Mouse (Mus musculus): Measurements from ENCODE around the gene Hist3h2a. TPM values are rescaled to one million over a fixed set of nuclear protein-coding genes. Genes with fewer than 3 reads are reported as not detected.

Hist3h2a gene
- polyA plus RNA-seq, 1 experiment: 24.4 TPM

DNA sequence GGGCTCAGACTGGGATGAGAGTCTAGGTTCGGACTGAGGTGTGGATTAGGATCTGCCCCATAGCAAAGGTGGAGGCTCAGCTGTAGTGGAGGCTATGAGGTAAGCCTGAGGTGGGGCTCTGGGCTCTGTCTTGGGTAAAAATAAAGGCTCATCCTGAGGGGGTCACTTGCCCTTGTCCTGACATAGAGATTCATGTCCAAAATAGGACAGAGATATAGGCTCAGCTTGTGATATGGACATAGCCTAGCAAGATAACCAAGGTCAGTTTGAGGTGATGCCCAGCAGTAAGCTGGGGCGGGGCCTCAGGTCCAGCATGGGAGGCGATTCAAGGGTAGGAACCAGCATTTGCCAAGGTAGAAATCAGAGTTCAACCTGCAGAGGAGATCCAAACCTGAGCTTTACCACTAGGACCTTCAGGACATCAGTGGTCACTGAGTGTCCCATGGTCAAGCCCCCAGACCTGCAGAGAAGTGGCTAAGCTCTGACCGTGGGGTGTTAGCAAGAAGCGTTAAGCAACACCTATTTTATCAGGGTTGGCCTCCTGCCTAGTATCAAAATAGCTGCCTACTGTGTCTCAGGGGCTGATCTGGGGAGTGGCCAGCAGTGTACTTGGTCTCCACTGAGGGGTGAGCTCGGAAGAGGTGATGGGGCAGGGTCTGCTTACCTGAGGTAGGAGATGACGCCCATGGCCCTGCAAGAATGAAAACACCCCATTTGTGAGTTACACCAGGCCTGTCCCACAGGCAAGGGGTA, 48.0 kb downstream of the Hist3h2a start:
- H3K36me3 ChIP-seq (ENCODE audit: control insufficient read depth, insufficient read depth): no peaks in the 10 kb centered on the region
- TF ChIP-seq MYOD1 (IDR thresholded peaks at IDR 0.05; ENCODE audit: control insufficient read depth in 1 of 3, insufficient read length in 2 of 3, low read depth in 2 of 3): no peak
- no peak for TF ChIP-seq USF1 (IDR thresholded peaks at IDR 0.05; ENCODE audit: low read depth)
- TF ChIP-seq TCF12 (IDR thresholded peaks at IDR 0.05; ENCODE audit: insufficient read depth, poor library complexity, severe bottlenecking): no peak
- TF ChIP-seq REST (IDR thresholded peaks at IDR 0.05; ENCODE audit: insufficient read depth, insufficient read length): no peak
- no peak for TF ChIP-seq MYOG (IDR thresholded peaks at IDR 0.05; ENCODE audit: control insufficient read depth in 1 of 3, insufficient read depth in 1 of 3, insufficient read length in 2 of 3, low read depth in 2 of 3)
- TF ChIP-seq SRF (IDR thresholded peaks at IDR 0.05; ENCODE audit: control insufficient read depth, insufficient read length, low read depth): no peak
- TF ChIP-seq MAX (IDR thresholded peaks at IDR 0.05; ENCODE audit: low read depth): no peak
- TF ChIP-seq TCF3 (IDR thresholded peaks at IDR 0.05; ENCODE audit: insufficient read length, low read depth): no peak
- TF ChIP-seq CEBPB (IDR thresholded peaks at IDR 0.05; ENCODE audit: insufficient read depth, poor library complexity, severe bottlenecking): no peak
- no peak for TF ChIP-seq E2F4 (IDR thresholded peaks at IDR 0.05; ENCODE audit: insufficient read depth)
- TF ChIP-seq POLR2A (IDR thresholded peaks at IDR 0.05; ENCODE audit: insufficient read length, low read depth): no peak
- no peak for TF ChIP-seq POLR2AphosphoS2 (IDR thresholded peaks at IDR 0.05; ENCODE audit: insufficient read length, low read depth)
- H3ac ChIP-seq (ENCODE audit: control insufficient read depth, insufficient read length): no peak overlapping the region
- H3K4me3 ChIP-seq: no peak overlapping the region
- H3K4me2 ChIP-seq (ENCODE audit: low read depth): no peak overlapping the region
- peaks cover 31% of the 10 kb centered on the region for H3K27me3 ChIP-seq (ENCODE audit: control insufficient read depth, insufficient read depth, insufficient read length)
- H3K79me2 ChIP-seq (ENCODE audit: control insufficient read depth, insufficient read depth): no peaks in the 10 kb centered on the region

Other genes starting within 250 kb of the Hist3h2a start
- gene Olfr318, start 230.7 kb upstream of the Hist3h2a start, polyA plus RNA-seq (2012; fragmentation: generic; extraction: Trizol): not detected
- not detected for gene Olfr317, start 215.5 kb upstream of the Hist3h2a start, polyA plus RNA-seq (2012; fragmentation: generic; extraction: Trizol)
- not detected for gene Olfr316, start 202.0 kb upstream of the Hist3h2a start, polyA plus RNA-seq (2012; fragmentation: generic; extraction: Trizol)
- not detected for gene Olfr315, start 181.5 kb upstream of the Hist3h2a start, polyA plus RNA-seq (2012; fragmentation: generic; extraction: Trizol)
- gene Olfr314, start 171.7 kb upstream of the Hist3h2a start, polyA plus RNA-seq (2012; fragmentation: generic; extraction: Trizol): not detected
- not detected for gene Fam183b, start 152.7 kb upstream of the Hist3h2a start, polyA plus RNA-seq (2012; fragmentation: generic; extraction: Trizol)
- gene Olfr313, start 139.7 kb upstream of the Hist3h2a start, polyA plus RNA-seq (2012; fragmentation: generic; extraction: Trizol): not detected
- not detected for gene Olfr312, start 125.4 kb upstream of the Hist3h2a start, polyA plus RNA-seq (2012; fragmentation: generic; extraction: Trizol)
- gene Olfr311, start 115.4 kb upstream of the Hist3h2a start, polyA plus RNA-seq (2012; fragmentation: generic; extraction: Trizol): not detected
- gene Gm12258, start 107.5 kb upstream of the Hist3h2a start, polyA plus RNA-seq (2012; fragmentation: generic; extraction: Trizol): 2.0 TPM
- gene 2810021J22Rik, start 87.5 kb upstream of the Hist3h2a start, polyA plus RNA-seq (2012; fragmentation: generic; extraction: Trizol): 2.5 TPM
- 0.96 TPM for gene Zfp39, start 50.5 kb upstream of the Hist3h2a start, polyA plus RNA-seq (2012; fragmentation: generic; extraction: Trizol)
- gene Btnl10, start 36.8 kb upstream of the Hist3h2a start, polyA plus RNA-seq (2012; fragmentation: generic; extraction: Trizol): not detected
- gene Rnf187, start 15.8 kb upstream of the Hist3h2a start, polyA plus RNA-seq (2012; fragmentation: generic; extraction: Trizol): 197 TPM
- 0.88 TPM for gene Hist3h2ba, start 5.8 kb upstream of the Hist3h2a start, polyA plus RNA-seq (2012; fragmentation: generic; extraction: Trizol)
- gene Trim17, start within 50 bp of the Hist3h2a start, polyA plus RNA-seq (2012; fragmentation: generic; extraction: Trizol): 0.64 TPM
- gene Trim11, start 23.4 kb downstream of the Hist3h2a start, polyA plus RNA-seq (2012; fragmentation: generic; extraction: Trizol): 19.3 TPM
- gene Obscn, start 181.7 kb downstream of the Hist3h2a start, polyA plus RNA-seq (2012; fragmentation: generic; extraction: Trizol): 25.0 TPM
- 3.8 TPM for gene Iba57, start 209.1 kb downstream of the Hist3h2a start, polyA plus RNA-seq (2012; fragmentation: generic; extraction: Trizol)
- 0.04 TPM for gene Gjc2, start 228.5 kb downstream of the Hist3h2a start, polyA plus RNA-seq (2012; fragmentation: generic; extraction: Trizol)
- 63.5 TPM for gene Guk1, start 237.5 kb downstream of the Hist3h2a start, polyA plus RNA-seq (2012; fragmentation: generic; extraction: Trizol)
- gene Mrpl55, start 247.8 kb downstream of the Hist3h2a start, polyA plus RNA-seq (2012; fragmentation: generic; extraction: Trizol): 36.0 TPM

All from myocyte (in vitro differentiated cells).